Mouse (Mus musculus) T-helper 17 cell (primary cell): ENCODE measurements around the gene Ddhd1.

Experiments
- in situ Hi-C, 2 experiments: fragments of 300-600 bp; cut with MboI, MseI; formaldehyde crosslinking; loops; 1 replicate in 1 of 2; 2 replicates in 1 of 2; pipeline ENCODE4 v1.15.1; 2025; ENCODE audit warnings: high pct_unique_total_duplicates in 2 of 2

Gene Ddhd1

DNA sequence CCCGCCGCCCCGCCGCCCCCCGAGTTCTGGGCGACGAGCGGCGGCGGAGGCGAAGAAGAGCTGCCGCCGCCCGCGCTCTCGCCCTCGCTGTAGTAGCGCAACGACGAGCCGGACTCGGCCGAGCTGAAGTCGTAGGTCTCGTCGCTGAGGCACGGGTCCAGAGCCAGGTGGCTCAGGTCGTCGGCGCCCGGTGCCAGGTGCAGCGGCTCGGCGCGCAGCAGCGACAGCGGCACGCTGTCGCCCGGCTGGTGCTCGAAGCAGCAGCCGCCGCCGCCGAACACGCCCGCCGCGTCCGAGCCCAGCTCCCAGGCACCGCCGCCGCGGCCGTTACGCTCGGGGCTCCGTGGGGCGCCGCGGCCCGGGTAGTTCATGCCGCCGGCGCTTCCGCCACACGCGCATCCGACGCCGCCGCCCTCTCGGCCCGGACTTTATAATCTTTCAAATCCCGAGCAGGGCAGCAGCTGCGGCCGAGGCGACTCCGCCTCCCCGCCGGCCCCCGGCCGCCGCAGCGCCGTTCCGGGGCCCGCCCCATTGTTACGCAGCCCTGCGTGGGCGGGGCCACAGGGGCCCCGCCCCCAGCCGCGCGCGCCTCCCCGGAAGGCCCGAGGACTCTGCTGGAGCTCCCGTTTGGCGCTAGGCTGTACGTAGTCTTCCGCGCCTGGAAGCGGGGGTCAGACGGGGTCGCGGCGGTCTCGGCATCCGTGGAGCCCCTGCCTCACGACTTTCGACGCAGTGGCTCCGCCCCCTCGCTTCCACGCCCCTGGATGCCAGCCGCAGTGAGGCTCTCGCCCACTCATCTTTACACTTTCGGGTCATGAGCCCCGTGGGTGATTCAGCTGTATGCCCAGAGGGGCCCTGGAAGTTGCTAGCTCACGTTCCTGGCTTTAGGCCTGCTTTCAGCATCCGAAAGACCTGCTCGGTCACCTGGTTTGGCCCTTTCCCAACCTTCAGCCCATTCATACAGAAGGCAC is at the start of gene Ddhd1:
Gene Ddhd1, minus strand, starts transcription at position 503 of the 971 bp plus-strand sequence.
- in situ Hi-C loops: no loop called here

DNA sequence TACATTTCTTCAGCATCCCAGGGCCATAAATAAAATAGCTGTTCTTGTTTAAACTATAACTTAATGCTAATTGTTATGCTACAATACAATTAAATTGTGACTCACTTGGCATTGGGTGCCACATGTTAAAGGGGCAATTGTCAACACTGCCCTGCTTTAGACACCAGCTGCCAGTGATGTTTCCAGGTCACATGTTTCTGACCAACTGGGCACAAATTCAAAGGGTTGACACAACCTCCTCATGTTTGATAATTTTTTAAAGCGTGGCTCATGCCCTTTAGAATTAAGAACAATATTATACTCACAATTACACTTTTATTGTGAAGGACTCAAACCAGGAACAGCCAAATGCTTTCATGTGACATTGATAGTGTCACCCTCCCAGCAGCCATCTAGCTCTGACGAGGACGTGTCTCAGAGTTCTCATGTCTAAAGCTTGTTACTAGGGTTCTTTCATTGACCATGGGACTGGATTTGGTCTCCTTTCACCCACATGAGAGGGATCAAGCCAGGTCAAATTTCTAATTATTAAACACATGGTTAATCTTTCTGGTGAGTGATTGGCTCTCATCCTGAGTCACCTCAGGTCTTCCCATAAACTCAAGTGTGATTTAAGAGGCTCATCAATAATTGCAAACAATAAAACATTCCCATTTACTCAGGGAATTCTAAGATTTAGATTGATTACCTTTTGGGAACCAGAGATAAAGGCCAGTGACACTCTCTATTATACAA is 49.4 kb upstream of the Ddhd1 start:
- in situ Hi-C loops: loop anchor here in 1 of 2 experiments (10.0 kb wide), 1 partner anchor 1187 kb away; no protein-coding TSS in a partner anchor

DNA sequence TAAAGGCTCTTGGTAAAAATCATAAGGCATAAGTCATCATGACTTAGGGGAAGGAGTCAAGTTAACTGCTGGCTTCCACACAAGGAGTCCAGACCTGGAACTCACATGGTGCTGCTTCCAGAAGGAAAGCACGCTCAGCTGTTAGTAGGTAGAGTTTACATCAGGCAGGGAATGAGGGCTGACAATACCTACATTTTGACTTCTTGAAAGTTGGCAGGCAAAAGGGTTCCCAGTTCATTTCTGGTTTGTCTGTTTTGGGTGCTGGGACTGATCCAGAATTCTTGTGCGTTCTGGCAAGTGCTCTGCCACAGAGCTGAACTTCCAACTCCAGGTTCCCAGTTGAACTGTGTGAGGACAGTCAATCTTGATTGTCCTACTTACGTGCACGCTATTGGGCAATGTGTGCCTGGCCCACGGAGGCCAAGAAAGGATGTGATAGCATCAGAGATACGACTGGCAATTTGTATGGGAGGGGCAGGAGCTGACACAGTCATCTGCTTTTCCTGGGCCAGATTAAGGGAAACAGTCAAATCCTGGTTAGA is 42.2 kb upstream of the Ddhd1 start:
- in situ Hi-C loops: loop anchor here in 1 of 2 experiments (10.0 kb wide), 1 partner anchor 1195 kb away; no protein-coding TSS in a partner anchor

DNA sequence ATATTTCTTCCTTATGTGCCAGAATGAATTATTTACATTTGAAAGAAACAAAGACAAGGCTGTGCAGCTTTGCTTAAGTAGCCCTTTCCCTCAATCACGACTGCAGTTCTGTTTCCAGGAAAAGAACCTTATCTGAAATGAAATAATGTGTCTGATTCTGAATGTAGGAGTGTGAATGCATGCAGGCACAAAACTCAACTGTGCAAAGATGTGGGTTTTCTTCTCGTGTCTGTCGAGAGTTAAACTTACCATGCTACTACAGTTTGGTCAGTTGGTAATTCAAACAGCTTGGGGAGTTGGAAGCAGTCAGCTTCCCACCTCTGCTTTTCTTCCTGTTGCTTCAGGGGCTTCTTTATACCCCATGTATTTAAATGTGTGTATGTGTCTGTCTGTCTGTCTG is 40.9 kb upstream of the Ddhd1 start:
- in situ Hi-C loops: loop anchor here in 1 of 2 experiments (10.0 kb wide), 1 partner anchor 274 kb away; no protein-coding TSS in a partner anchor

DNA sequence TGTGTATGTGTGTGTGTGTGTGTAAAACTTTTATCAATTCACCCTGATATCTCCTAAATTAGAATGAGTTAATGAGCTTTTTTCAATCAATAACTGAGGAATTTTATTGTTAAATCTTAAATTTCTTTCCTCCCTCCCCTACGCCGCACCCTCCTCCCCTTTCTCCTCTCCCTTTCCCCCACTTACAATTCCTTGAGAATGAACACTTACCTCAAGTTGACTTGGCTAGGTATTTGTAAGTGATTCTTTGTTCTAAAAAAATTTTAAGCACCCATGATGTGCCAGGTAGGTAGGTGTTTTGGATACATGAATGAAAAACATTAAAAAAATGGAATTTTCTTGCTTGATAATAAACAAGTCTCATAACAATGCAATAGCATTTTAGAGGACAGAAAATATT is 38.2 kb upstream of the Ddhd1 start:
- in situ Hi-C loops: loop anchor here in 1 of 2 experiments (10.0 kb wide), 1 partner anchor 271 kb away; no protein-coding TSS in a partner anchor

DNA sequence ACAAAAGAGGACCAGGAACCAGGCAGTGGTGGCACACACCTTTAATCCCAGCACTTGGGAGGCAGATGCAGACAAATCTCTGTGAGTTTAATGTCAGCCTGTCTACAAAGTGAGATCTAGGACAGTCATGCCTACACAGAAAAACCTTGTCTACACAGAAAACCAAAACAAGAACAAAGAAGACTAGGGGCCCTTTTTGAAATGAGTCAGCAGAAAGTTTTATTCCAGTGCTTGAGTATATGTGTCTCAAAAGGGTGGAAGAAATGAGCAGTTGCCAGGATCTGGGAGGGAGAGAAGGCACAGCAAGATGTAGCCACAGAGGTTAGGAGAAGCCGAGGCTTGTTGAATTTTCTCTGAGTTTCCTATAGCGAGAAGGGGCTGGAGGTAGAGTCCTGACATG is 35.9 kb upstream of the Ddhd1 start:
- in situ Hi-C loops: loop anchor here (5.0 to 10.0 kb wide), 3 partner anchors 127 to 269 kb away; no protein-coding TSS in a partner anchor

DNA sequence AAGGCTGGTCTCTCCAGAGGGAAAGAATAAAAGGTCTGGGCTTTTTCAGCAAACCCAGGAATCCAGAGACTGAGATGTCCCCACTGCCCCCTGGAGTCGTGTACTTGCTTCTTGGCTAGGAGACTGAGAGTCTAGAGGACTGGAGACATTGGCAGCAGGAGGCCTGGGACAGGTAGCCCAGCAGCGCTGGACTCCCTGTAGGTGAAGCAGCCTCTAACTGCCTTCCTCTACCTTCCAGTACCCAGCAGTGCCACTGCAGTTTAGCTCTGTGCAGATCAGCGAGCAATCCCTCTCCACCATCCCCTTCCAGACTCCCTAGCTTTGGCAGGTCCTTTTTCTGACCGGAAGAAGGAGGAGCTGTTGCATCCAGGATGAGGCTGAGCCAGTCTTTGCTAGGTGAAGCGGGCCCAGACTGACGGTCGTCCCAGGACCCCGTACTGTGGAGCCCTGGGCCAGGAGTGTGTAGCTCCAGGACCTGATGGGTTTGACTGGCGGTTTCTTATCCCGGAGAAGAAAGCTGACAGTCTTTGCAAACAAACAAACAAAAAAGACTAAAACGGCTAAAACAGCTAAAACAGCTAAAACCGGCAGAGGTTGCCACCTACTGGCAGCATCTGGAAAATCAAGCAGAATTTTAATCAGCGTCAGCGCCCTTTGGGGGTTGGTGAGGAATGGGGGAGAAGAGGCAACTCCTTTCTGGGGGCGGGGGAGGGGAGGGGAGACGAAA is 32.7 kb upstream of the Ddhd1 start:
- in situ Hi-C loops: loop anchor here (5.0 to 10.0 kb wide), 3 partner anchors 123 to 266 kb away; no protein-coding TSS in a partner anchor

DNA sequence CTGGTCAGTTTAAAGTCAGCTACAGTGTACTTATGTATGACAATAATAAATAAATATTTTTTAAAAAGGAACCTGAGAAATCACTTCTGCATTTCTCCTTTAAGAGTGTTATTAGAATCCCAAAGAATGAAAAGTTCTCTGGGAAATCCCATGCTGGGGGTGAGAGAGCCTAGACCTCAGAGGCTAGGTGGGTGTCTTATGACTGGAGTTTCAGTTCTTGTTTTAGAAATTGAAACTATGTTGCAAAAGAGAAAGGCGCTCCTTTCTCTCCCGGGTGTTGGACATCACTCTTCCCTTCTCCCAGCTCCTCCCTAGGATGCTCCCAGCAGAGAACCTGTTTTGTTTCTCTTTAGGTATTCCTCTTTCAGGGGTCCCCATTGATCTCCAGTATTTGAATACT is 27.4 kb upstream of the Ddhd1 start:
- in situ Hi-C loops: no loop called here

DNA sequence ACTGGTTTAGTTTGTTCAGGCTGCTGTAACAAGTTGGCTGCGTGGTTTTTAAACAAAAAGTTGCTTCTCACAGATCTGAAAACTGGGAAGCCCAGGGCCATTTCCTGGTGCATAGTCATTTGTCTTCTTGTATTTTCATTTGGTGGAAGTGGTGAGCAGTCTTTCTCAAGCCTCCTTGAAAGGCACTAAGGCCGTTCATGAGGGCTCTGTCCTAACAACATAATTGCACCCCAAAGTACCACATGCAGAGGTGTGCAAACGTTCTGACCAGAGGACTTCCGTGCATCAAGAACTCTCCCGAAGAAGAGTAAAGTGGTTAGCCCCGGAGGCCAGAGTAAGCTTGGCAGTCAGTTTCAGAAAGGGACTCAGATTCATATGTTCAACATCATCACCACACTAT is 18.8 kb upstream of the Ddhd1 start:
- in situ Hi-C loops: no loop called here

DNA sequence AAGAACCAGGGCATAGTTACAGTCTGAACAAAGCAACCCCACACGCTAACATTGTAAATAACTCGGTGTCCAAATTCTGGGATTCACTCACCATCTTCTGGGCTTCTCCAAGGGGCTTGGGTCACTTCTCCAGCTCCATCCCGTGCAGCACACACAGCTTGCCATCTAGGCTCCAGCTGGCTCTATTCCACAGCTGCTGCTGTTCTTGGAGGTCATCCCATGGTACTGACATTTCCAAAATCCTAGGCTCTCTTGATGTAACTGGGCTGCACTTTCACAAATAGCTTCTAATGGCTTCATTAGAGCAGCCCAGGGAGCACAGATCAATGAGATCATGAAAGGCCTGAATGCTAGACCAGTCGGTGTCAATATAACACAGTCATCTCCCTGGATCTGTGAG is 10.4 kb upstream of the Ddhd1 start:
- in situ Hi-C loops: no loop called here

DNA sequence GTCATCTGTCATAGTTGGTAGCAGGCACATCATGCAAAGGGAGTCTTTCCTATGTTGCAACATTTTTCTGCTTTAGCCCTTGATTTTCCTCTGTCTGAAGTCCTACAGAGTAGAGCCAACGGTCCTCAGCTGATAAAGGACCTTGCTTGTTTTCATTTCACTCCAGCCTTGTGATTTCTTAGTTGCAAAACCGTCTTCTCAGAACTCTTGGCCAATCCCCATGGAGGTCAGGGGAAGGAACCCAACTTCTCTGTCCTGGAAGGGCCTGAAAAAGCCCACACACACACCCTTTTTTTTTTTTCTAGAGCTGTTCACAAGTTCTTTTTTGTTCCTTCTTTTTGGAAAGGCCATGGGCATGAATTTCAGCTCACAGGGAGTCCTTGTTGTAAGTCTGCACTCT is 9.3 kb upstream of the Ddhd1 start:
- in situ Hi-C loops: no loop called here

DNA sequence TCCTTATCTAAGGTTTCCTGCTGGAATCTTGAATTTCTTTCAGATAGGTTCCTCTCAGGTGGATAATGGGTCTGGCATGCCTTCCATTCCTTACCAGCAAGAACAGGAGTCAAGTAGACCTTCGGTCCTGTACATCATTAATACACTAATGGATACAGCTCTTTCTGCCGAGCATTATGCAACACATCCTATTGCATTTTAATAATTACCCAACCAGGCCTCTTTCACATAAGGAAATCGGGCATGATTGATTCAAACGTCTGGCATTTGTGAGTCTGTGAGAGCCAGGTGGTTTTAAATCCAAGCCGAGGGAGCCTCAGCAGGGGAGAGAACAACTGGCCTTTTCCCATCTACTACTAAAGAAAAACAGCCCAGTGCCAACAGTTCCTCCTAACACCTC is 3.6 kb upstream of the Ddhd1 start:
- in situ Hi-C loops: no loop called here

DNA sequence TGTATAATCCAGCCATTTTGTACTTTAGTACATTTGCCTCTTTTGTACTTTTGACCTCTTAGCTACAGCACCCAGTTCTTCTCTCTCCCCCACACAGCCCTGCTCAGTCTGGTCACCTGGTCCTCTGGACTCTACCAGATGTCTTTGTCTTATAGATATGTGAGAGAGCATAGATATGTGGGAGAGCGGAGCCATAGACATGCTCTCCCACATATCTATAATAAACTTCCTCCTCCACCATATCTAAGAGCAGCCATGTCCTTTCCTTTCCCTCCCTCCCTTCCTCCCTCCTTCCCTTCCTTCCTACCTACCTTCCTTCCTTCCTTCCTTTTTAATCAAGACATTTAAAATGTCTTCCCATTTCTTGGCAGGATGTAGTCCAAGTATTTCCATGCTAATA is 2.4 kb upstream of the Ddhd1 start:
- in situ Hi-C loops: no loop called here

DNA sequence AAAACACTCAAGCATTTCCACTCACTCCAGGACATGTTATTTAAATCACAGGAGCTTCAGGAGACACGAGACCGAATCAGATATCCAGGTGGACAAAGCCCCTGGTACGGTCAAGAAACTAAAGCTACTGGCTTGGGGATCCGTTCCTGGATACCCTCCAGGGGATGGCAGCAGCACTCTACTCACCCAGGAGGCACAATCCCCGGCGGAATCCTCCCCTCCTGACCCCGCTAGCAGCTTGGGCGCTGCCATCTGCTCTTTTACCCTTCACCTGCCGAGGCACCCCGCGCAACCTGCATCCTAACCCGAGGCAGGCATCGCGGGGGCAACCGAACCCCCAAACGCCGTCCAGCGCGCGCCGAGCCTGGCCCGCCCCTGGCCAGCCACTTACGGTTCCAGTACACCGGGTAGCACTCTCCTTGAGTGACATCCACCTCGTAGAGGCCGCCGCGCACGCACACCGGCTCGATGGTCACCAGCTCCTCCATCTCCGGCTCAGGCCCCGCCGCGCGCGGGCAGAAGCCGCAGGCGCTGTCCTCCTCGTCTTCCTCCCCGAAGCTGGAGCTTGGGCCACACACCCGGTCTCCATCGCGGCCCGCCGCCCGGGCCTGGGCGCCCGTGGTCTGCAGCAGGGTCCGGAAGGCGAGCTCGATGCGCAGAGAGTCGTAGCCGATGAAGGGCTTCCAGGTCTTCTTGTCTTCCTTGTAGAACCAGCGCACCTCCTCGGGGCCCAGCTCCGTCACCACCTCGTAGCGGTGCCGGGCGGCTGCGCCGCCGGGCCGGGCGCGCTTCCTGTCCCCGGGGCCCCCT is 907 bp downstream of the Ddhd1 start:
- in situ Hi-C loops: no loop called here

DNA sequence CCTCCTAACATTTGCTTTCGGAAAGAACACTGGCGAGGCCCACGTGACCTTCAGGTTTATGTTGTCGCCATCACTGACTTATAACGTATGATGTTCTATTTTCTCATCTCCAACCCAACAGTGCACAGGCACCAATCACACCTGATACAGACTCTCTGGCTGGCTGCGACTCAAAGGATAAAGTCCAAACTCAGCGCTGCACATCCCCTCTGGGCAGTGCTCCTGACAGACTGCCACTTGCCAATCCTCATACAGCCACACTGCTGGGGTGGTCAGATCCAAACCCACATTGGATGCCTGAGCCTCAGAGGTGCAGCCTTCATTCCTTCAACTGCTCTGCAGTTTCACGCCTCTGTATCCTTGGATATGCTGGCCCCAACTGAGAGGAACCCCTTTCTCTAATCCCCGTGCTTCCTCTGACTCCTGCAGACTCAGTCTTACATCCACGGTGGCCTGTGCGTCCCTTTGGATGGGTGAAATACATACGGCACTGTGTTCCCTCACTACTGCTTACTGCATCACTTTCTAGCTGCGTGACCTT is 3.0 kb downstream of the Ddhd1 start:
- in situ Hi-C loops: no loop called here

DNA sequence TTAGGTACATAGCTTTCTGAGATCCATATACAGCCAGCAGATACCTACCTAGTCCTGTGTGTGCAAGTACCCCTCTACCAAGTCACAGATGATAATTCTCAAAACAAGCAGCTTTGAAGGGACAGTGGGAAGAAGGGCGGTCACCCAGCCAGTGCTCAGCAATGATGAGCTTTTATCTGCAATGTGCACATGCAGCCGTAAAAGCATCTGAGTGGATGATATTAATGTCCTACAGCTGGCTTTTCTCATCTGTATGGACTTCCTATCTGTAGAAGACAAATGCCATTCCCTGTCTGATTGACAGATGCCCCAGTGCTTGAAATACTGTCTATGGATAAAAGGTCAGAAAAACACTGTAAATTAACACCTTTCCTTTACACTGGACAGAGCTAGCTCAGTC is 4.2 kb downstream of the Ddhd1 start:
- in situ Hi-C loops: no loop called here

DNA sequence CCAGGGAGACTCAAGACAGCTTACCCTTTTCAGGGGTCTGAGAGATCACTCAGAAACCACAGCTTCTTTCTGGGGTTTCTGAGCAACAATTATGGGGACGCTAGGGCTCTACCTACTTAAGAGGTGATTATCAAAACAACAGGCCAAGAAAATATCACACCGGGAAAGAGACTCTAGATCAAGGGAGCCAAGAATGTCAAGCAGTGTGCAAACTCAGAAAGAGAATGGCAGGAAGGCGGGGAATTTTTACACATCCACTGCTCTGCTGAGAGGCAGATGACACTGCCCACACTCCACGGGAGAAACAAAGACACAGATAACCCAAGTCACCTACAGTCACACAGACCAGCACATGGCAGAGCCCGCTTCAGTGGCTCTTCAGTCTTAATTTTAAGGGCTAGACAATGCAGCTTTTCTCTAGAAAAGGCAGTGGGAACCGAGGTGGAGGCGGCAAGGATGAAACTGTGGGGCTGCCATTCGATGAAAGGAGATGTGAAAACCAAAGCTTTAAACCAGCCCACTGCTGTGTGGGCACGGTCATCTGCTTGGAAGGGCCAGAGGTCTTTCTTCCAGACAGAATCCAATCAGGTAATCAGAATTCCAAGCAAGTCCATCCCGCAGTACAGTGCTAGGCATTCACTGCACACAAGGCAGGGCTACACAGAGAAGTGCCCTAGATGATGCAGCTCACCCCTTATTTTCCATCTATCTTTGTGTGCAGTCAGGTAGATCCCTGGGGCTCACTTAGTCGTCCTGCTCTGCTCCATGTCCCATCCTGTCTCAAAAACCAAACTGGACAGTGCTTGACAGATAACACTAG is 8.7 kb downstream of the Ddhd1 start:
- in situ Hi-C loops: no loop called here

DNA sequence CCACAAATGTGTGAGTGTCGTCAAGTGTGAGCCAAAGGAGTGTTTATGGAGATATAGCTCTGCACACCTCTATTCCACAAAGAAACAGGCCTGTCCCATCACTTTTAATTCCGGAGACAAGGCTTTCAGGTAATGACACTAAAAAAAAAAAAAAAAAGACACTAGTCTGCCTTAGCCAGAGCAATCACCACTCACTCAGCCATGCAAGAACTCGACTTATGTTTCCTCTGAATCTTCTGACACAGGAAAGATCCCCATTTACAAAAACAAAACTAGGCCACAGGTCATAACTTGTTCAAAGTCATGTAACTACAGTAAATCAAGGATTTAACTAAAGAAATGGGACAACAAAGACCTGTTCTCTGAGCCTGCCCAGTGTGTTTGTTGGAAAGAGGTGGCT is 9.8 kb downstream of the Ddhd1 start:
- in situ Hi-C loops: no loop called here

DNA sequence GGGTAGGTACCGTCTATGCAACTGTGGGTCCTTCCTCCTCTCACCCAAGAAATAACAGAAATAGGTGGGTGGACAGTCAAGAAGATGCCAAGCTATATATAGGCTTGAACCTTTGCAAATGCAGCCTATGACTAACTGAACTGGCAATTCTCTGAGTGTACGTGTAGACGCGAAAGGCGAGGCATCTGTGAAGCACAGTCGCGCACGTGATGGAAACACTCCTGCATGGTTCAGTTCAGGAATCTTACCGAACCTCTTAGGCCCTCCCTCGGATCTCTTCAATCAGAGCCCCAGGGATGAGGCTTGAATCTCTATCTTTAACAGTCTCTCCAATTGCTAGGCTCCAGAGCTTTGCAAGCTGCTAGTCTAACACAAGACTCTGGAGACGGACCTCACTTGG is 10.3 kb downstream of the Ddhd1 start:
- in situ Hi-C loops: no loop called here
